Mouse (Mus musculus): ENCODE data around the gene Cpxm1.

DNA sequence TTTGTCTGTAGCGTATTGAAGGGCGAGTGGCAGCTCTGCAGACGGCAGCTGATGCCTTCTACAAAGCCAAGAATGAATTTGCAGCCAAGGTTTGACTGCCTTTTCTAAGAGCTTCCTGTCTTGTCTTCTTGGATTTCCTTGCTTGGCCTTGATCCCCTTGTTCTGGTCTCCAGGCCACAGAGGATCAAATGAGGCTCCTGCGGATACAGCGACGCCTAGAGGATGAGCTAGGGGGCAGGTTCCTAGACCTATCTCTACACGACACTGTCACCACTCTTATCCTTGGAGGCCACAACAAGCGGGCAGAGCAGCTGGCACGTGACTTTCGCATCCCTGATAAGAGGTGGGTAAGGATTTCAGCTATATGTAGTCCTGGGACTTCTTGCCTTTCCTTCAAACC, 44.8 kb upstream of the Cpxm1 start:
- TF ChIP-seq CTCF (IDR thresholded peaks at IDR 0.05; ENCODE audit: low read depth, low read length) (no peak), POLR2A (IDR thresholded peaks at IDR 0.05; ENCODE audit: extremely low read depth, insufficient read depth, low read length) (no peak)
